Mouse (Mus musculus) cerebellum, adult 2 months (tissue): ENCODE results near the gene Plp1. TPM values are rescaled to one million over a fixed set of nuclear protein-coding genes. Genes with fewer than 3 reads are reported as not detected.

ENCODE experiments used
- DNase-seq, 2 experiments: peaks; one replicate each; pipeline ENCODE4 v3.0.0; 2021
- H3K27ac ChIP-seq: fragments of 200-500 bp; 2 replicates; pipeline ENCODE4 v1.5.1; 2012; ENCODE audit warnings: low read length, control low read depth, inconsistent platforms; ENCODE audit not compliant: insufficient read depth
- H3K27me3 ChIP-seq: fragments of 200-500 bp; 2 replicates; pipeline ENCODE4 v1.6.1; 2012; ENCODE audit warnings: inconsistent platforms, mild to moderate bottlenecking, low read length, moderate library complexity; ENCODE audit not compliant: control insufficient read depth, insufficient read depth
- H3K4me1 ChIP-seq: fragments of 200-500 bp; 2 replicates; pipeline ENCODE4 v1.6.1; 2011; ENCODE audit warnings: low read length; ENCODE audit not compliant: control insufficient read depth, insufficient read depth
- H3K4me3 ChIP-seq: fragments of 200-500 bp; replicated peaks from 2 replicates; pipeline ENCODE3; 2011; ENCODE audit warnings: mild to moderate bottlenecking, low read depth, low read length, control low read depth; ENCODE audit not compliant: insufficient read depth
- CTCF ChIP-seq: fragments of 200-500 bp; IDR thresholded peaks from 2 replicates; pipeline ENCODE4 v1.5.1; 2011; ENCODE audit warnings: low read depth, mild to moderate bottlenecking, control low read depth, low read length, moderate library complexity, borderline replicate concordance; ENCODE audit not compliant: insufficient read depth
- POLR2A ChIP-seq: fragments of 200-500 bp; IDR thresholded peaks from 2 replicates; pipeline ENCODE4 v1.6.1; 2011; ENCODE audit warnings: low read length, control low read depth, borderline replicate concordance; ENCODE audit not compliant: insufficient read depth
- WGBS: fragments of 180-500 bp; shearing (Covaris S2); methylation state at CpG from one replicate; pipeline ENCODE4 v1.1.7; 2018; 5-methylcytosine and 5-hydroxymethylcytosine counted together
- polyA plus RNA-seq: library from polyadenylated mRNA; depleted of rRNA; stranded (reverse); fragments of >200 nt; gene quantifications from 2 replicates; pipeline ENCODE4 v1.2.3, GENCODE M21; 2012; rRNA removed

Gene Plp1
- polyA plus RNA-seq, 1 experiment, result 2,386 TPM

DNA sequence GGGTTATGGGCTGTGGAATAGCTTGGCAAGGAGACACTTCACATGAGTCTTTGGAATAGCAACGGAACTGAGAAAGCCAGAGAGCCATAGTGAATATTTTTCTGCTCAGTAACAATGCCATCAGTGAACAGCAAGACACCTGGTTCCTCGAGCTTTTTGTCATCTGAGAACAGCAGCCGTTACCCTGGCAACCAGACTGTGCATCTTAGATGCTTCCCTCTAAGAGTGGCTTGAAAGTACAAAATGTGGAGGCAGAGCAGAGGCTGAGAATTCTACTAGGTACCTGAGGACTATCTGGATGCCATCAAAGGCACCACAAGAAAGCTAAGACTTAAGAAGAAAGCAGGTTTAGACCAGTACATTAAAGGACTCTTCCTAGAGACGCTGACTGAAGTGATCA, 2.5 kb downstream of the Plp1 start:
- Histone ChIP-seq H3K4me3 (no peak overlapping the region), H3K27ac (no peak overlapping the region), H3K27me3 (no peaks in the 10 kb centered on the region), H3K4me1 (no peaks in the 10 kb centered on the region)
- 44% methylated on average over 4 of the region's 4 CpGs for whole genome bisulfite sequencing
- no peak for TF ChIP-seq POLR2A
- no peak for TF ChIP-seq CTCF
- DNase-seq, result no peak

DNA sequence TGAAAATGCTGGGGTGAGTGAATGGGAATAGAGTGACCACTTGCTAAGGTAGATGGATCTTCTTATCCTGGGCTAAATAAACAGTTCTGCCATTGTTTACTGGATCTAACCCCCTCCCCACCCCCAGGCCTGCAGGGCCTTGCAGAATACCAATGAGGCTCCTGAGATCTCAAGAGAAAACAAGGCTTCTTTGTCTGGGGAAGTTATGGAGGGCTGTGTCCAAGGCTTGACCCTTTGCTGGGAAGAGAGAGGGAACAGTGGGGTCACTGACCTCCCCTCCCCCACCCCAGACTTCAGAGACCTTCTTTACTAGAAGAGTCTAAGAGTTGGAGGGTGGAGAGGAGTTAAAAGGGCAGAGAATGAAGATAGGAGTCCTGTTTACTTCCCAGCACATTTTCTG, 6.1 kb downstream of the Plp1 start:
- TF ChIP-seq CTCF (no peak), POLR2A (no peak)
- Histone ChIP-seq H3K27ac (no peak overlapping the region), H3K27me3 (no peaks in the 10 kb centered on the region), H3K4me3 (no peak overlapping the region), H3K4me1 (no peaks in the 10 kb centered on the region)
- DNase-seq, result no peak

DNA sequence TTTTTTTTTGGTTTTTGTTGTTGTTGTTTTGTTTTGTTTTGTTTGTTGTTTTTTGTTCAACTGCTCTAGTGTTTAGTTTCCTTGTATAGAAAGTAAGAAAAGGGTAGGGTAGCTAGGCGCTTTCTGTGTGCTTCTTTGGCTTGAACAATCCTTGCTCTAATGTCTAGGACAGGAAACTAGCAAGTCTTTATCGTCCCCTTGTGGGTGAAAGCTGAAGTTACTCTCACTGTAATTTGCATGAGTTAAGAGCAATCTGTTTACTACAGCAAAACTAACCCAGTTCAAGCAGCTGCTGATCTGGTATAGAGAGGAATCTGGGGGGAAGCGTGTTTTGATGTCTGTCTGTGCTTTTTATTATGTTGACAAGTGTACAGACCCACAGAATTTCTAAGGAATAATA, 27.8 kb downstream of the Plp1 start:
- no peaks in the 10 kb centered on the region for H3K4me1 ChIP-seq
- no peak overlapping the region for H3K27ac ChIP-seq
- WGBS, result 43% methylated on average over 3 of the region's 3 CpGs
- H3K4me3 ChIP-seq, result no peak overlapping the region
- DNase-seq, result no peak
- TF ChIP-seq POLR2A, result no peak
- no peak for TF ChIP-seq CTCF
- no peaks in the 10 kb centered on the region for H3K27me3 ChIP-seq

DNA sequence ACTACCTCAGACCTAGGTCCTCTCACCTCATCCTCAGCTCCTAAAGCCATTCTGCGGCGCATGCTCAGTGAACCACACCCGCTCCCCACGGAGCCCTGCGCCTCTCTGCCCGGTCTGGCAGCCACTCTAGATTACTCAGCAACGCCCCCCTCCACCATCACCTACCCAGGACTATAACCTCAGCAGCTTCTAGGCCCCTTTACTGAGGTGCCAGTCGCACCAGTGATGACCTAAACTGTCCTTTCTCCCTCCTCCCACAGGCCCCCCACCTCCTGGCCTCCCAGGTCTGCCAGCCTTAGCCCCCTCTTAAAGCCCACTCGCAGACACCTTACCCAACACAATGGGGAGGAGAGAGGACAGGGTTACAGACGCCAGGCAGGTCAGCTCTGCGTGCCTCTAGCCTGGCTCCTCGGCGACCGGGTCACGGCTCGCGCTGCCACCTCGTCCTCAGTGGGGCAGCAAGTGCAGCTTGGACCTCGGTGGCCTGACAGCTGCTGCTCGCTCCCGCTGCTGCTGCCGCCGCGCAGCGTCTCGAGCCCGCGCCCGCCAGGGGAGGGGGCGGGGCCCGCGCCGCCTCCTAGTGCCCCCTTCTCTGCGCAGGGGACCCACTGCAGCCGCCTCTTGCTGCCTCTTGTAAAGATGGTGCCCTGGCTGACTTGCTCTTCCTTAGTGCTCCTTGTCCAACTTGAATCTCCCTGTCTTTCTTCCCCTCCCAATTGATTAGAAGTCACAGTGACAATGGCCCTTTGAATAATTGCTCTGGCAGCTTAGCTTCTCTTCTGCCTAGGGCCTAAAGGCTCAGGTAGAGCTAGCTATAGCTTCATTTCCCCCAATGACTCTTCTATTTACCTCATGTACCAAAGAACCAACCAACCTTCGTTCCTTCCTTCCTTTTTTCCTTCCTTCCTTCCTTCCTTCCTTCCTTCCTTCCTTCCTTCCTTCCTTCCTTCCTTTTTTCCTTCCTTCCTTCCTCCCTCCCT, 45.9 kb downstream of the Plp1 start, which contains the start of gene Rab9b:
Rab9b (minus strand) TSS at position 695 of the 980 bp plus-strand sequence.
- Histone ChIP-seq H3K4me3 (peak within 1 kb of the TSS; percentile 97), H3K27ac (peak within 1 kb of the TSS; percentile 95), H3K4me1 (no peaks in the 10 kb centered on the region), H3K27me3 (no peaks in the 10 kb centered on the region)
- peak; percentile 73 to 74 for DNase-seq
- no peak for TF ChIP-seq CTCF
- TF ChIP-seq POLR2A, result 0 out of 2 replicates have a peak, but pooled peaks have one; percentile 28
- 15% methylated on average over 16 of the region's 36 CpGs for WGBS

Other genes with a start within 250 kb of the Plp1 start
- 225 and 257 TPM in 2 replicates for gene Tceal3, start 231.8 kb upstream of the Plp1 start, polyA plus RNA-seq
- 17.5 and 18.7 TPM in 2 replicates for gene Tceal1, start 114.7 kb upstream of the Plp1 start, polyA plus RNA-seq
- gene Morf4l2, start 79.0 kb upstream of the Plp1 start, polyA plus RNA-seq, result 223 and 236 TPM in 2 replicates
- gene Glra4, start 42.5 kb upstream of the Plp1 start, polyA plus RNA-seq, result 0.57 and 1.1 TPM in 2 replicates
- gene Rab9b, start 46.1 kb downstream of the Plp1 start, polyA plus RNA-seq, result 12.2 and 12.9 TPM in 2 replicates
- not detected in 2 replicates for gene H2bfm, start 104.7 kb downstream of the Plp1 start, polyA plus RNA-seq
- gene Tmsb15b2, start 152.8 kb downstream of the Plp1 start, polyA plus RNA-seq, result 18.5 and 19.8 TPM in 2 replicates
- gene Tmsb15l, start 154.2 kb downstream of the Plp1 start, polyA plus RNA-seq, result 6.4 and 7.7 TPM in 2 replicates
- gene Tmsb15b1, start 154.2 kb downstream of the Plp1 start, polyA plus RNA-seq, result 13.2 and 15.0 TPM in 2 replicates
- 219 and 227 TPM in 2 replicates for gene Zcchc18, start 170.5 kb downstream of the Plp1 start, polyA plus RNA-seq
- 15.9 and 17.3 TPM in 2 replicates for gene Slc25a53, start 215.6 kb downstream of the Plp1 start, polyA plus RNA-seq
- 4.2 and 4.9 TPM in 2 replicates for gene Fam199x, start 226.9 kb downstream of the Plp1 start, polyA plus RNA-seq